Mouse (Mus musculus) spleen, adult 2 months (tissue): Measurements from ENCODE around the gene Fyb. TPM values are rescaled to one million over a fixed set of nuclear protein-coding genes. Genes with fewer than 3 reads are reported as not detected.

ENCODE experiments used
- DNase-seq, 2 experiments: peaks; one replicate each; pipeline versions ENCODE4 v3.0.0 to v3.0.0-alpha.2; 2012 to 2021; ENCODE audit warnings: low spot score in 2 of 2, low read depth in 1 of 2
- H3K27ac ChIP-seq: fragments of 200-500 bp; 2 replicates; pipeline ENCODE4 v1.5.1; 2012; ENCODE audit warnings: low read length, inconsistent platforms; ENCODE audit not compliant: insufficient read depth
- H3K27me3 ChIP-seq: fragments of 200-500 bp; 2 replicates; pipeline ENCODE4 v1.6.1; 2012; ENCODE audit warnings: mild to moderate bottlenecking, moderate library complexity, low read length, inconsistent platforms; ENCODE audit not compliant: control insufficient read depth, insufficient read depth
- H3K36me3 ChIP-seq: fragments of 200-500 bp; 2 replicates; pipeline ENCODE4 v1.6.1; 2012; ENCODE audit warnings: mild to moderate bottlenecking, low read length, inconsistent platforms; ENCODE audit not compliant: control insufficient read depth, insufficient read depth
- H3K4me1 ChIP-seq: fragments of 200-500 bp; 2 replicates; pipeline ENCODE4 v1.6.1; 2011; ENCODE audit warnings: inconsistent platforms; ENCODE audit not compliant: control insufficient read depth, insufficient read depth, insufficient read length
- H3K4me3 ChIP-seq: fragments of 200-500 bp; 2 replicates; pipeline ENCODE4 v1.5.1; 2011; ENCODE audit warnings: mild to moderate bottlenecking, inconsistent platforms; ENCODE audit not compliant: insufficient read depth, insufficient read length; ENCODE audit errors: extremely low read depth
- CTCF ChIP-seq: fragments of 200-500 bp; IDR thresholded peaks from 2 replicates; pipeline ENCODE4 v1.5.1; 2011; ENCODE audit warnings: mild to moderate bottlenecking, inconsistent platforms; ENCODE audit not compliant: insufficient read depth, insufficient read length, insufficient replicate concordance; ENCODE audit errors: extremely low read depth
- POLR2A ChIP-seq: fragments of 200-500 bp; IDR thresholded peaks from 2 replicates; pipeline ENCODE4 v1.6.1; 2011; ENCODE audit warnings: low read depth, low read length, inconsistent platforms
- WGBS: fragments of 180-500 bp; shearing (Covaris S2); methylation state at CpG from one replicate; pipeline ENCODE4 v1.1.7; 2018; 5-methylcytosine and 5-hydroxymethylcytosine counted together
- polyA plus RNA-seq: library from polyadenylated mRNA; depleted of rRNA; stranded (reverse); fragments of >200 nt; gene quantifications from 2 replicates; pipeline ENCODE4 v1.2.3, GENCODE M21; 2012

The Fyb gene
- polyA plus RNA-seq, 1 experiment = 35.3 TPM

DNA sequence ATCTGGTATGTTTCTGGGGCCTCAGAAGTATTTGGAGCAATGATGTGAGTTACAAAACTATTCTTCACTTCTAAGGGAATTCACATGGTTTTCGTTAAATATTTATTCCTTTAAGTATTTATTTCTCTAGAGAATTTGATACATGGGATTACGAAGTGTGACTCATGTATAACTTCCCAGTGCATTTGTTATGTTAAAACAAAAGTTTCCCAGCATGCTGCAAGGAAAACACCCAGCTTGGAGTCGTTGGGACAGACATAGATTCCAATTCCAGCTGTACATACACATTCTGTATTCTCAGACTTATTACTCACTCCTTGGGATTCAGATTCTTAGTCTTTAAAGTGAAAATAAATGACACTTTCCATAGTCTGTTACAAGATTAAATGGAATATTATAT, 112.8 kb downstream of the Fyb start:
- Histone ChIP-seq H3K36me3 (peaks cover 2% of the 10 kb centered on the region; the same call in 1 of the 2 replicates), H3K27ac (no peak overlapping the region), H3K27me3 (no peaks in the 10 kb centered on the region), H3K4me3 (no peak overlapping the region), H3K4me1 (no peaks in the 10 kb centered on the region)
- 83% methylated on average over 3 of the region's 3 CpGs for WGBS
- DNase-seq = no peak
- TF ChIP-seq CTCF (no peak), POLR2A (no peak)

DNA sequence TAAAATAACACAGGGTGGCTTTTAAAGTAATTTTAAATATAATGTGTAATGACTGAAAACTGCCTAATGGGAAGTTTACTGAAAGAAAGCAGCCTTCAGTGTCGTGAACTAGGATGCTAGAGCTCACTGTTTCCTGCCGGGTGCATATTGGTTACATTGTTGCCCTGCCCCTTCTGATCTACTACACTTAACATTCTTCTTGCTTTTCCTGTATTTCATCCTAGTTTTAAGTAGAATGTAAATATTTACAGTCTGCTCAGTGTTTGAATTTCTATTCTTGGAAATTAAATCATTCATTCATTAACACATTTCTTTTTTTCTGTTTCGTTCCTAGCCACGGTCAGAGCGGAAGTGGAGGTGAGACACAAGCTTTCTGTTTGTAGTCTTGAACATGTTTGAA, 119.6 kb downstream of the Fyb start:
- H3K36me3 ChIP-seq = no peaks in the 10 kb centered on the region; the same call in 1 of the 2 replicates
- 82% methylated on average over 5 of the region's 5 CpGs for WGBS

DNA sequence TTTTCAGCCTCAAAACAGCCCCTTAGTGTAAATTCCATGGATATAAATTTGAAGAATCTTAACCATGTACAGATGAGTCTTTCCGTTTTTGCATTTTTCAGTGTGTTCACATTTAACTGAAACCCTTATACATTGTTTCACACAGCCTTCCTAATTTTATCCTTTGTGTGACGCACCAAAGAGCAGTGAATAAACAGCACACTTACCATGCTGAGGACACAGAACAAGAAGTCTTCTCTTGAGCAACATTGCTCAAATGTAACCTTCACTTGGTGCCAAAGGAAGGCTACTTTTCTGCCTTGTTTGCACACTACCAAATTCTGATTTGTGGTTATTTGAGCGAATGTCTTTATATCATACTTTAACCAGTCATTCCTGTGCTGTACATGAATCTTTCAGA, 122.8 kb downstream of the Fyb start:
- no peak overlapping the region for H3K4me3 ChIP-seq
- no peaks in the 10 kb centered on the region; the same call in 1 of the 2 replicates for H3K36me3 ChIP-seq
- TF ChIP-seq POLR2A (no peak), CTCF (no peak)
- no peaks in the 10 kb centered on the region for H3K4me1 ChIP-seq
- WGBS = 90% methylated on average over 3 of the region's 3 CpGs
- no peak for DNase-seq
- no peaks in the 10 kb centered on the region for H3K27me3 ChIP-seq
- no peak overlapping the region for H3K27ac ChIP-seq

More for the DNA sequence above, 119.6 kb downstream of the Fyb start:
- Histone ChIP-seq H3K27me3 (no peaks in the 10 kb centered on the region), H3K4me3 (no peak overlapping the region), H3K4me1 (no peaks in the 10 kb centered on the region), H3K27ac (no peak overlapping the region)
- TF ChIP-seq POLR2A = no peak
- TF ChIP-seq CTCF = no peak
- DNase-seq = no peak

DNA sequence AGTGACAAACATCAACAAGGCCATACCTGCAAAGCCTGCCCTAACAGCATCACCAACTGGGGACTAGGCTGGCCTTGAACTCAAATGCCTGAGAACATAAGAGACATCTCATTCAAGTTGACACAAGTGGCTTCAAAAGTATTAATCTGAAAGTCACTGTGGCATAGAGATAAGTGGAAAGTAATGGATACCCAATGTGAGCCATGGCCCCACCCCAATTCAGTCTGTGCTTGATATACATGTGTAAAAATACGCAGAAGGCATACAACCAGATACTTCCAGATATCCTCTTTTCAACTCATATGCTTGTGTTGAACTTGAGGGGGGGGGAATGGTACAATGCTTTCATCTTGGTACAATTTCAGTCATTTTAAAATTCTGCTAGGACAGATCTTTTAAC, 124.4 kb downstream of the Fyb start:
- 78% methylated on average over 1 of the region's 1 CpGs for WGBS
- H3K4me3 ChIP-seq = no peak overlapping the region
- H3K36me3 ChIP-seq = no peaks in the 10 kb centered on the region
- TF ChIP-seq CTCF (no peak), POLR2A (no peak)
- no peaks in the 10 kb centered on the region for H3K4me1 ChIP-seq
- DNase-seq = no peak
- no peaks in the 10 kb centered on the region for H3K27me3 ChIP-seq
- H3K27ac ChIP-seq = no peak overlapping the region

DNA sequence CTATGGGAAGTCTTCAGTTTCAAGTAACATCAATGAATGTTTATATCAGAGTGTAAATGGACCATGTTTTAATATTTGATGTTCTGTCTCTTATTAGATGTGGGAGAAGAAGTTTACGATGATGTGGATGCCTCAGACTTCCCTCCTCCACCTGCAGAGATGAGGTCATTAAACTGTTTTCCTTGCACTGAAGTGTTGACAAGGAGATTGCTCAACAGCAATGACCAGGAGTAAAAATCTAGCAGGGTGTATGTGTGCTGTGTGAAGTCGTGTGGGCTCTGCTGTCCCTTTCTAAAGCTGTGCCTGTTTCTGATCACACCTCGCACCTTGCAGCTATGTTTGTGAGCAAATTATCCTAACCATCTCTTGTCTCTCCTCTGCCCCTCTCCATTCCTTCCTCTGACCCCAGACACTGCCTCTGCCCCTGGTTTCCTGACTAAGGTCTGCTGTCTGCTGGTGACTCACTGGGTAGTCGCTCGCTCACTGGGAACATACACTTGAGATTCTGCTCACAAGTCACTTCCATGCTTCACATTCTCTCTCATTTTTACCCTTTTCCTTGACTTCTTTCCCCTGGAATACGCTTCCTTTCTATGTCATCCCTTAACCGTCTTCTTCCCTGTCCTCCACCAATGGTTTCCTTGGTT, 126.2 kb downstream of the Fyb start:
- 95% methylated on average over 7 of the region's 7 CpGs for WGBS
- TF ChIP-seq CTCF (no peak), POLR2A (no peak)
- Histone ChIP-seq H3K36me3 (no peaks in the 10 kb centered on the region), H3K27ac (no peak overlapping the region), H3K27me3 (no peaks in the 10 kb centered on the region), H3K4me3 (no peak overlapping the region), H3K4me1 (no peaks in the 10 kb centered on the region)
- no peak for DNase-seq

DNA sequence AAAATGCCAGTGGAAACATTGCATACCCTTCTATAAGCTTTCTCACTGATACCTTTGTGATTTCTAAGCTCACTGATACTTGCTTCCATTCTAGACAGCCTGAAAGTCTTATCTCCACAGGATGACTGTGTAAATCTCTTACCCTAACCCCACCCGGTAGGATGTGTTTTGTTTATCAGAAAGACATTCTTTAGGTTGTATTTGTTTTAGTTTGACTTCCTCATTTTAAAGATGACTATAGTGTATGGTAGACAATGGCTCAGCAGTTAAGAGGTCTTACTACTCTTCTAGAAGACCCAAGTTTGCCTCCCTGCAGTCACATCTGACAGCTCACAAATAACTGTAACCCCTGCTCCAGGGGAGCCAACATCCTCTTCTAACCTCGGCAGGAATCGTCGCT, 130.4 kb downstream of the Fyb start:
- no peaks in the 10 kb centered on the region for H3K4me1 ChIP-seq
- H3K4me3 ChIP-seq = no peak overlapping the region
- no peaks in the 10 kb centered on the region for H3K36me3 ChIP-seq
- TF ChIP-seq POLR2A = no peak
- no peak for TF ChIP-seq CTCF
- WGBS = 69% methylated on average over 4 of the region's 4 CpGs
- H3K27ac ChIP-seq = no peak overlapping the region
- no peak for DNase-seq
- H3K27me3 ChIP-seq = no peaks in the 10 kb centered on the region

DNA sequence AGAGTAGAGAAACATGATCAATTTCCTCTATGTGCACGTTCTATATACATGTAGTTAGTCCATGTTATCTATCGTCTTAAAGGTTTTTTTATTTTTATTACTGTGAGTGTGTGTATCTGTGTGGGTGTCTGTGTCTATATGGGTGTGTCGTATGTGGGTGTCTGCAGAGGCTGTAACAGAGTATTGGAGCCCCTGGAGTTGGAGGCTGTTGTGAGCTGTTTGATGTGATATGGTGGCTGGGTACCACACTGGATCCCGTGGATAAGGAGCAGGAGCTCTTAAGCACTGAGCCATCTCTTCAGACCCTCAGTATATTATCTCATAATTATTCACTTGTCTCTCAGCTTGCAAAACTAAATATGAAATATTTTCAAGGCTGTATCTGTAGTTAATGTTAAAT, 135.4 kb downstream of the Fyb start:
- Histone ChIP-seq H3K4me1 (no peaks in the 10 kb centered on the region), H3K36me3 (peaks cover 3% of the 10 kb centered on the region; the same call in 1 of the 2 replicates), H3K4me3 (no peak overlapping the region), H3K27ac (no peak overlapping the region), H3K27me3 (no peaks in the 10 kb centered on the region)
- WGBS = 83% methylated on average over 4 of the region's 4 CpGs
- TF ChIP-seq CTCF (no peak), POLR2A (no peak)
- DNase-seq = no peak
